Mouse (Mus musculus) lung, adult 2 months (tissue): ENCODE data around the gene Hist1h3a.

Experiments used
- CTCF ChIP-seq: fragments of 200-500 bp; IDR thresholded peaks from 2 replicates; pipeline ENCODE4 v1.5.1; 2011; ENCODE audit warnings: mild to moderate bottlenecking, low read length, control low read depth; ENCODE audit not compliant: insufficient read depth
- POLR2A ChIP-seq: fragments of 200-500 bp; IDR thresholded peaks from 2 replicates; pipeline ENCODE4 v1.6.1; 2011; ENCODE audit warnings: low read depth, mild to moderate bottlenecking, control low read depth, low read length, borderline replicate concordance; ENCODE audit errors: extremely low read depth

- no peak for TF ChIP-seq POLR2A
- TF ChIP-seq CTCF = no peak
These were observed 4.6 kb upstream of the Hist1h3a start for GRCm38 (mm10) chr13:23766772-23767171.
